Mouse (Mus musculus): ENCODE measurements around the gene Fcrlb. TPM values are rescaled to one million over a fixed set of nuclear protein-coding genes. Genes with fewer than 3 reads are reported as not detected.
A peak's percentile ranks its signal among the peaks of the same experiment; 100 is the strongest.

Gene Fcrlb
- polyA plus RNA-seq, 1 experiment from 2014 or later = not detected

DNA sequence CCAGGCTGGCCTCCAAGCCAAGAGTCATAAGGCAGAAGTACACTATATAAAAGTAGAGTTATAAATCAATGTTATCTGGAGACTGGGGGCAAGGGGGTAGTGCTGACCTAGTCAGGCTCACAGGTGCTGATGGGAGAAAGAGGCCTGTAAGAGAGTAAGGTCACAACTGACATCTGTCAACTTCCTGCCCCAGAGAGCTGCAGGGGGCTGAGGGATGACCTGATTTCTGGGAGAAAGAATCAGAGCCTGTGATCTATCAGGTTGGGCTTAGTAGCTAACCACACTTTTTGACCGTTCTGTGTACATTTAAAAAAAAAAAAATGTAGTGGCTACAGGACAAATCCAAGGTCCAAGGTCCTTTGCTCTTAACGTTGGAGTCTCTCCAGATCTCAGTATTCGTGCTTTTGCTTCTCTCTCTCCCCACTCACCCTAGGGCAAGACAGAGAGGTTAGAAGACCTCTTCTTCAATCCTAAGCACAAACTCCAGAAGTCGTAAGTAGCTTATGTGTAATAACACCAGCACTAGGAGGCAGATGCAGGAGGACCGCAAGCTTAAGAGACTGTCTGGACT, 29.7 kb downstream of the Fcrlb start:
- no peaks in the 10 kb centered on the region for H3K9me3 ChIP-seq (ENCODE audit: low read depth, low read length)
- no peak for DNase-seq
- H3K27me3 ChIP-seq (ENCODE audit: insufficient read depth, low read length) = no peaks in the 10 kb centered on the region
- TF ChIP-seq CTCF (IDR thresholded peaks at IDR 0.05; ENCODE audit: low read depth) = no peak
- no peaks in the 10 kb centered on the region for H3K4me1 ChIP-seq (ENCODE audit: insufficient read depth)
- H3K4me3 ChIP-seq (ENCODE audit: low read depth, low read length) = no peak overlapping the region
- H3K9ac ChIP-seq = no peak overlapping the region
- H3K36me3 ChIP-seq (ENCODE audit: insufficient read depth) = peaks cover 26% of the 10 kb centered on the region
- no peak overlapping the region for H3K27ac ChIP-seq (ENCODE audit: low read depth)
- ATAC-seq (ENCODE audit: insufficient read depth) = no peak
- H3K4me2 ChIP-seq = no peak overlapping the region
- 72% methylated on average over 5 of the region's 5 CpGs for WGBS

DNA sequence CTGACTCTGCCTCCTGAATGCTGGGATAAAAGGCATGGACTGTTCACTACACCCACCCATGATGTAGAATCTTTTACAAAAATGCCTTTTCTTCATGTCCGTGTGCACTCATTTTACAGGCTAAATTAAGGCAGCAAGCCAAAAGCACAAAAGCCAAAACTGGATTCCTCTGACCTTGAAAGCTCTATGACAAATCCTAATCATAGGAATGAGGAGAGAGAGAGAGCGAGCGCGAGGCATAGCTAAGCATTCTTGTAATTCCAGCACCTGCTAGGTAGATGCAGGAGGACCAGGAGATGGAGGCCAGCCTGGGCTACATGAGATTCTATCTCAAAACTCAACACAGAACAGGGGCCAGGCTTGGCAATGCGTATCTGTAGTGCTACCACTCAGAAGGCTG, 35.8 kb downstream of the Fcrlb start:
- Histone ChIP-seq H3K9me3 (ENCODE audit: low read depth, low read length) (no peaks in the 10 kb centered on the region), H3K4me2 (no peak overlapping the region), H3K9ac (no peak overlapping the region), H3K36me3 (ENCODE audit: insufficient read depth) (peaks cover 56% of the 10 kb centered on the region), H3K27me3 (ENCODE audit: insufficient read depth, low read length) (no peaks in the 10 kb centered on the region), H3K4me3 (ENCODE audit: low read depth, low read length) (no peak overlapping the region), H3K4me1 (ENCODE audit: insufficient read depth) (no peaks in the 10 kb centered on the region), H3K27ac (ENCODE audit: low read depth) (no peak overlapping the region)
- ATAC-seq (ENCODE audit: insufficient read depth) (no peak), DNase-seq (no peak)
- WGBS = 92% methylated on average over 5 of the region's 5 CpGs
- no peak for TF ChIP-seq CTCF (IDR thresholded peaks at IDR 0.05; ENCODE audit: low read depth)

DNA sequence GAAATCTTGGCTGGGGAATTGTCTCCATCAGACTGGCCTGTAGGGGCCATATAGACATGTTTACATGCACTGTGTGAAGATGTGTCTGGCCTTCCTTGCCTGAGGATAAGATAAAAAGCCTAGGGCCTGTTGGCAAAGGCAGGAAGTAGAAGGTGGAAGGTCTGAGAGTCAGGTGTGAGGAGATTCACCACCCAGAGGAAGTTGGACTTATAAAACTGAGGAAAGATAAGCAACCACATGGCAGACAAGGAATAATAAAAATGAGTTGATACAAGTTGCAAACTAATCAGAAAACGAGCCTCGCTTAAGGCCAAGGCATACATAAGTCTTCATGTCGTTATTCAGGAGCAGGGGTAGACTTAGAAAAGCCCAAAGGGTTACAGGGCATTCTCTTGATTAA, 37.1 kb downstream of the Fcrlb start:
- TF ChIP-seq CTCF (IDR thresholded peaks at IDR 0.05; ENCODE audit: low read depth) = no peak
- Histone ChIP-seq H3K4me2 (no peak overlapping the region), H3K4me3 (ENCODE audit: low read depth, low read length) (no peak overlapping the region), H3K4me1 (ENCODE audit: insufficient read depth) (no peaks in the 10 kb centered on the region), H3K36me3 (ENCODE audit: insufficient read depth) (peaks cover 54% of the 10 kb centered on the region), H3K9me3 (ENCODE audit: low read depth, low read length) (no peaks in the 10 kb centered on the region), H3K27ac (ENCODE audit: low read depth) (no peak overlapping the region), H3K9ac (no peak overlapping the region), H3K27me3 (ENCODE audit: insufficient read depth, low read length) (no peaks in the 10 kb centered on the region)
- 60% methylated on average over 3 of the region's 3 CpGs for WGBS
- DNase-seq (no peak), ATAC-seq (ENCODE audit: insufficient read depth) (no peak)

DNA sequence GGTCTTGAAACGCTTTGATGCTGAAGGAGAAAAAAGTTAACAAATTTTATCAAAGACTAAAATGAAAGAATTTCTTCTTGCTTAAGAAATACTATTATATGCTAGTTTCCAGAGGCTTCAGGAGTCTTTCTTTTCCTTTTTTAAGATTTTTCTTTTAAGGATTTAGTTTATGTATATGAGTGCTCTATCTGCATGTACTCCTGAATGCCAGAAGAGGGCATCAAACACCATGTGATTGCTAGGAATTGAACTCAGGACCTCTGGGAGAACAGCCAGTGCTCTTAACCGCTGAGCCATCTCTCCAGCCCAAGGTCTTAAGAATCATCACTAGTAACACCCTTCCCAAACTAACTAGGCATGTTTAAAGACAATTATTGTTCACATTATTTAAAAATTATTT, 40.8 kb downstream of the Fcrlb start:
- Histone ChIP-seq H3K9ac (no peak overlapping the region), H3K27me3 (ENCODE audit: insufficient read depth, low read length) (no peaks in the 10 kb centered on the region), H3K36me3 (ENCODE audit: insufficient read depth) (peaks cover 36% of the 10 kb centered on the region), H3K9me3 (ENCODE audit: low read depth, low read length) (no peaks in the 10 kb centered on the region), H3K27ac (ENCODE audit: low read depth) (no peak overlapping the region), H3K4me3 (ENCODE audit: low read depth, low read length) (no peak overlapping the region), H3K4me1 (ENCODE audit: insufficient read depth) (no peaks in the 10 kb centered on the region), H3K4me2 (no peak overlapping the region)
- no peak for ATAC-seq (ENCODE audit: insufficient read depth)
- no peak for DNase-seq
- WGBS = 93% methylated on average over 2 of the region's 2 CpGs
- no peak for TF ChIP-seq CTCF (IDR thresholded peaks at IDR 0.05; ENCODE audit: low read depth)

DNA sequence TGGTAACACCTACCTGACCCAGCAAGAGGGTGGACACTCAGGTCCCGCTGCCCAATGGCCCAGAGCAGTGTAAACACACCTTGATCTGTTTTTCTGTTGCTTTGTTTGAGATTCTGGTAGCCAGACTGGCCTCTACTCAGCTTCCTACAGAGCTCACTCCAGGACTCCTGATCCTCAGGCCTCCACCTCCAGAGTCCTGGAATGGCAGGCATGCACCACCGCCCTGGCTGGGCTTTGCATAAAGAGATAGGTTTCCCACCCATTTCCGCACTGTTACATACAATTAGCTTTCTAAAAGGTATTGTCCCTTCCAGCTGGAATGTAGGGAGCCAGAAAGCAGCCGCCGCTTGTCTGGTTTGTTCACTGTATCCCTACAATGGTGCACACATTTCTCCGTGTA, 41.3 kb downstream of the Fcrlb start:
- Histone ChIP-seq H3K4me3 (ENCODE audit: low read depth, low read length) (no peak overlapping the region), H3K4me1 (ENCODE audit: insufficient read depth) (no peaks in the 10 kb centered on the region), H3K36me3 (ENCODE audit: insufficient read depth) (peaks cover 33% of the 10 kb centered on the region), H3K9ac (no peak overlapping the region), H3K27ac (ENCODE audit: low read depth) (no peak overlapping the region), H3K9me3 (ENCODE audit: low read depth, low read length) (no peaks in the 10 kb centered on the region), H3K27me3 (ENCODE audit: insufficient read depth, low read length) (no peaks in the 10 kb centered on the region), H3K4me2 (no peak overlapping the region)
- 85% methylated on average over 6 of the region's 6 CpGs for WGBS
- DNase-seq = no peak
- ATAC-seq (ENCODE audit: insufficient read depth) = no peak
- TF ChIP-seq CTCF (IDR thresholded peaks at IDR 0.05; ENCODE audit: low read depth) = no peak

DNA sequence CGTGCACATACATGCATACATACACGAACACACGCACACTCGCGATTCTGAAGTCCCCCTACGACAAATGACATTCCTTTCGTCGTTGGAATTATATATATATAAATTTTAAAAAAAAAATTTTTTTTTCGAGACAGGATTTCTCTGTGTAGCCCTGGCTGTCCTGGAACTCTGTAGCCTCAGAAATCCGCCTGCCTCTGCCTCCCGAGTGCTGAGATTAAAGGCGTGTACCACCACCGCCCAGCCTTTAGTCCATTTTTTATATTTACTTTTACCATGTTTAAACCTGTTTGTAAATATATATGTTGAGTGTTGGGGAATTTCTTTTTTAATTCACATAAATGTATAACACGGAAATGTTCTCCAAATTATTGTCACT, 43.8 kb downstream of the Fcrlb start:
- Histone ChIP-seq H3K27ac (ENCODE audit: low read depth) (no peak overlapping the region), H3K4me2 (peak overlapping the region; percentile 87), H3K9ac (peak overlapping the region; percentile 85), H3K27me3 (ENCODE audit: insufficient read depth, low read length) (no peaks in the 10 kb centered on the region), H3K9me3 (ENCODE audit: low read depth, low read length) (no peaks in the 10 kb centered on the region), H3K4me1 (ENCODE audit: insufficient read depth) (no peaks in the 10 kb centered on the region), H3K36me3 (ENCODE audit: insufficient read depth) (peaks cover 17% of the 10 kb centered on the region), H3K4me3 (ENCODE audit: low read depth, low read length) (peak overlapping the region; percentile 92)
- no peak for TF ChIP-seq CTCF (IDR thresholded peaks at IDR 0.05; ENCODE audit: low read depth)
- ATAC-seq (ENCODE audit: insufficient read depth) = no peak; the same call in 1 of the 2 replicates
- WGBS = 16% methylated on average over 14 of the region's 14 CpGs
- DNase-seq = no peak

DNA sequence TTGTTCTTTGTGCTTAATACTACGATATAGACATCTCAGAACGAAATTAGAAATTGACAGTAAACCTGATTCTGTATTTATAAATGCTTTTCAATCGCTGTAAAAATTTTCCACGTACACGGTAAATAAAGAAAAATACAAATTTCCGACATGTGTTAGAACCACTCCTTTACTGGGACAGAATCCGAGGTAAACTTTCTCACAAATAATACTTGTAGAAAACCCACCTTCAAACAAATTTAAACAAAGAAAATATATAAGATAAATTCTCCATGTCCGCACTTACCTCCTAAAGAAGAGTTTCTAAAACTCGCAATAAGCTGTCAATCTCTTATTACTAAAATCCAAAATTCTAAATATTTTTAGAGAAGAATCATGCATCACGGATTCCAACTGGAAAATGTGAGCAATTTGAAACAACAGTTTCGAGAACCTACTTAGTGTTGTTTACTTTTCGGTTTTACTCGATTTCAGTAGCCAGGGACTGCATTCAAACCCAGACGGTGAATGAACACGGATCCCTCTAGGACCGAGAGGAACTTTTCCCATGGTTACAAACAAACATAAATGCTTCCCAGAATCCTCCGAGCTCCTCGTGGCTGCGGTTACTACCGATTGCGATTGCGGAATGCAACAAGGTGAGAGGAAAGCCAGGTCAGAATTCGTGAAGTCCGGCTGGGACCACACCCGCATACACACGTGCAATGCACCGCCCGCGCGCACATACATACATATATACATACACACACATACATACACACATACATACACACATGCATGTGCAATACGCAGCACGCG, 44.4 kb downstream of the Fcrlb start:
- H3K4me2 ChIP-seq = peak overlapping the region; percentile 87
- DNase-seq (peak; percentile 92), ATAC-seq (ENCODE audit: insufficient read depth) (peak; percentile 86)
- H3K36me3 ChIP-seq (ENCODE audit: insufficient read depth) = peaks cover 12% of the 10 kb centered on the region; the same call in 1 of the 2 replicates
- no peaks in the 10 kb centered on the region for H3K9me3 ChIP-seq (ENCODE audit: low read depth, low read length)
- no peaks in the 10 kb centered on the region for H3K27me3 ChIP-seq (ENCODE audit: insufficient read depth, low read length)
- peak overlapping the region; percentile 92 for H3K4me3 ChIP-seq (ENCODE audit: low read depth, low read length)
- no peak for TF ChIP-seq CTCF (IDR thresholded peaks at IDR 0.05; ENCODE audit: low read depth)
- H3K27ac ChIP-seq (ENCODE audit: low read depth) = peak overlapping the region; percentile 75
- peak overlapping the region; percentile 85 for H3K9ac ChIP-seq
- H3K4me1 ChIP-seq (ENCODE audit: insufficient read depth) = no peaks in the 10 kb centered on the region
- WGBS = under 1% methylated on average over 33 of the region's 33 CpGs
